Mouse (Mus musculus) cerebellum, adult 2 months (tissue): Measurements from ENCODE around the gene Ccnl1.

Source experiments
- CTCF ChIP-seq: fragments of 200-500 bp; IDR thresholded peaks from 2 replicates; pipeline ENCODE4 v1.5.1; 2011; ENCODE audit warnings: low read depth, mild to moderate bottlenecking, control low read depth, low read length, moderate library complexity, borderline replicate concordance; ENCODE audit not compliant: insufficient read depth
- POLR2A ChIP-seq: fragments of 200-500 bp; IDR thresholded peaks from 2 replicates; pipeline ENCODE4 v1.6.1; 2011; ENCODE audit warnings: low read length, control low read depth, borderline replicate concordance; ENCODE audit not compliant: insufficient read depth

DNA sequence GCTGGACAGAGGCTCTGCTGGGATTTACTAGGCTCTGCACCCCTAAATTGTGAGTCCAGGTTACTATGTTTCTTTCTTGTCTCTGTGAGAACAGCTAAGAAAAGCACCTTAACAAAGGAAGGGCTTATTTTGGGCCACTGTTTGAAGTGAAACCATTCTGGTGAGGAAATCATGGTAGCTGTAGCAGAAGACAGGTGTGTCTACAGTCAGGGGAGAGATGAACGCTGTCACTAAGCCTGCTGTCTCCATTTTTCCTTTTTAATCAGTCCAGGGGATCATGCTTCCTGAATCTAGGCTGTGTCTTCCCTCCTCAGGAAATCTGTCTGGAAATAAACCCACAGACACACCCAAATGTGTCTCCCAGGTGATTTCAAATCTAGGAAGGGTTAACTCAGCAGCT is 36.4 kb downstream of the Ccnl1 start:
- TF ChIP-seq CTCF (no peak), POLR2A (no peak)
